Mouse (Mus musculus) kidney, adult 2 months (tissue): Measurements from ENCODE around the gene Otc. TPM values are rescaled to one million over a fixed set of nuclear protein-coding genes. Genes with fewer than 3 reads are reported as not detected.
A peak's percentile ranks its signal among the peaks of the same experiment; 100 is the strongest.

Experiments used
- DNase-seq: peaks from one replicate; pipeline ENCODE4 v3.0.0; 2021
- H3K27ac ChIP-seq: fragments of 200-500 bp; 2 replicates; pipeline ENCODE4 v1.5.1; 2012; ENCODE audit warnings: low read depth, low read length, control low read depth, inconsistent platforms; ENCODE audit not compliant: insufficient read depth
- H3K27me3 ChIP-seq: fragments of 200-500 bp; replicated peaks from 2 replicates; pipeline ENCODE4 v1.6.1; 2012; ENCODE audit warnings: mild to moderate bottlenecking, moderate library complexity, low read length, inconsistent platforms; ENCODE audit not compliant: control insufficient read depth, insufficient read depth
- H3K36me3 ChIP-seq: fragments of 200-500 bp; 2 replicates; pipeline ENCODE4 v1.6.1; 2012; ENCODE audit warnings: mild to moderate bottlenecking, moderate library complexity, low read length, inconsistent platforms; ENCODE audit not compliant: control insufficient read depth, insufficient read depth
- H3K4me1 ChIP-seq: fragments of 200-500 bp; 2 replicates; pipeline ENCODE4 v1.6.1; 2011; ENCODE audit warnings: low read length; ENCODE audit not compliant: control insufficient read depth, insufficient read depth
- H3K4me3 ChIP-seq: fragments of 200-500 bp; 2 replicates; pipeline ENCODE4 v1.5.1; 2011; ENCODE audit warnings: mild to moderate bottlenecking, low read depth, low read length, control low read depth; ENCODE audit not compliant: insufficient read depth
- CTCF ChIP-seq: fragments of 200-500 bp; conservative IDR thresholded peaks from 2 replicates; pipeline ENCODE4 v1.5.1; 2011; ENCODE audit warnings: low read depth, mild to moderate bottlenecking, control low read depth, low read length, moderate library complexity, mixed read lengths; ENCODE audit not compliant: insufficient read depth, insufficient read length
- POLR2A ChIP-seq: fragments of 200-500 bp; IDR thresholded peaks from one replicate; pipeline ENCODE4 v1.6.1; 2011; ENCODE audit warnings: low read depth, low read length, control low read depth
- WGBS: fragments of 180-500 bp; shearing (Covaris S2); methylation state at CpG from one replicate; pipeline ENCODE4 v1.1.7; 2018; 5-methylcytosine and 5-hydroxymethylcytosine counted together
- polyA plus RNA-seq: library from polyadenylated mRNA; depleted of rRNA; stranded (reverse); fragments of >200 nt; gene quantifications from 2 replicates; pipeline ENCODE4 v1.2.3, GENCODE M21; 2012; rRNA removed

Otc gene
- polyA plus RNA-seq, 1 experiment = not detected

DNA sequence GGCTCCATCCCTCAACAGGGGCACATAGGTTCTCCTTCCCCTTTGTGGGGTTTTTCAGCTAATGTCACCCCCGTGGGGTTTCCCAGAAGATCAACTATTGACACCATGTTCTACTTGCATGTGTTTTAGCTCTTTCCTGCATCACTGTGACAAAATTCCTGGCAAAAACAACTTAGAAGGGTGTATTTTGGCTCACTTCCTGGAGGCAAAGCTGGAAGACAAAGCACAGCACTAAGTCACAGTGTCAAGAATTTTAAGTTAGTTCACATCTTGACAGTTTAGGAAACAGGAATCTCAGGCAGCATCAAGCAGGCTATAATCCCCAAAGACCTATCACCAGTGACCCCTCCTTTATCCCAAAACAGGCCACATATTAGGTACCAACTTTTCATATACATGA is 78.1 kb downstream of the Otc start:
- no peaks in the 10 kb centered on the region for H3K36me3 ChIP-seq
- 61% methylated on average over 1 of the region's 1 CpGs for WGBS
- TF ChIP-seq CTCF (no peak), POLR2A (no peak)
- H3K4me1 ChIP-seq = no peaks in the 10 kb centered on the region
- no peaks in the 10 kb centered on the region for H3K27me3 ChIP-seq
- no peak overlapping the region for H3K4me3 ChIP-seq
- no peak overlapping the region for H3K27ac ChIP-seq
- peak; percentile 1 for DNase-seq

DNA sequence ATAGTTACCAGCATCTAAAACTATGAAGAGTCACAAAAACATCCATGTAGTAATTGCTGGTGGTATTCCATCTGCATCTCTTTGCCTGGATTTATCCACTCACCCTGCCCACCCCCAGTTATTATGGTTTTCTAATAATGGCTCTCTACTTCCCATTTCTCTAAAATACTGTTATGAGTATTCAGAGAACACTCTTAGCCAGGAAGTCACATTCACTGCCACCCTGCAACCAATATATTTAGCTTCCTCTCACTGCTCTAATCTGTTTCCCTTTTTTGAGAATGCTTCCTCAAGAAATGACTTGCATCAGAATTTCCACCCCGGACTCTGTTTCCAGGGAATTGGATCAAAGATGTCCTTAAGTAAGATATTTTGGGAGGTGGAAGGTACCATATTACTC is 79.6 kb downstream of the Otc start:
- H3K36me3 ChIP-seq = no peaks in the 10 kb centered on the region
- H3K27ac ChIP-seq = no peak overlapping the region
- no peak overlapping the region for H3K4me3 ChIP-seq
- DNase-seq = no peak
- WGBS = 79% methylated on average over 1 of the region's 1 CpGs
- no peaks in the 10 kb centered on the region for H3K4me1 ChIP-seq
- H3K27me3 ChIP-seq = no peaks in the 10 kb centered on the region
- TF ChIP-seq POLR2A (no peak), CTCF (no peak)

DNA sequence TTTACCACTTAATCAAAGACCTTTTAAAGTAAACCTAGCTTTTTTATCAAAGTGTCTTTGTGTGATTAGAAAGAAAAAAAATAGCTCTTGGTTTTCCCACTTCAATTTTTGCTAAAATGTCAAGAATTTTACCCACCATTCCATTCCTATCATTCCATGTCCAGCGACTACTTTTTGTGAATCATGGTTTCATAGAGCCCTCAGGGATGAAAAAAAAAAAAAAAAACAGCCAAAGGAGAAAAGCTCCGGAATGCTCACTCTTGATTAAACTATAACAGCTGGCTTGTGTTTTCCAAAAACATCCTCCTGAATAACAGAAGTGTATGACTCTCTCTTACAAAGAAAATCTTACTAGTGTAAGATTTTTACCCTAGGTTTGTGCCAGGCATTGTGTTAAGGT is 84.7 kb downstream of the Otc start:
- no peak for DNase-seq
- no peaks in the 10 kb centered on the region for H3K4me1 ChIP-seq
- no peak overlapping the region for H3K4me3 ChIP-seq
- TF ChIP-seq CTCF (no peak), POLR2A (no peak)
- WGBS = 45% methylated on average over 2 of the region's 2 CpGs
- no peaks in the 10 kb centered on the region for H3K27me3 ChIP-seq
- no peaks in the 10 kb centered on the region for H3K36me3 ChIP-seq
- H3K27ac ChIP-seq = no peak overlapping the region

DNA sequence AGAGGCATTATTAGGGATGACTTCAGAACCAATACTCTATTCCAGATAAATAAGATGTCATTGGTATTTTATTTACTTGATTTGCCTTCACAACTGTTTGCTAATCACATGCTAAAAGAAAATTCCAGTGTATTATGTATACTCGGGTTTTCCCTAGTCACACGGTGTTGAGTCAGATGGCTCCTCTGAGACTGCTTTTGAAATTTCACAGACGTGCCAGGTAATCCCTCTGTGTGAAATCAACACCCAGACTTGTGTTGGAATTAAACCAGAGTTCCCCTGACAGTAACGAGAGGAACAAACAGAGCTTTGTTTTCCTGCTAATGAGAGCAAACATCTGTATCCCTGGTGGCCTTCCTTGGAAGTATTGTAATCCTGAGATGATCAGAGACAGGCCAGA is 103.8 kb downstream of the Otc start:
- WGBS = 59% methylated on average over 4 of the region's 4 CpGs
- H3K27me3 ChIP-seq = no peaks in the 10 kb centered on the region
- H3K27ac ChIP-seq = no peak overlapping the region
- no peak for DNase-seq
- no peaks in the 10 kb centered on the region for H3K4me1 ChIP-seq
- TF ChIP-seq CTCF (no peak), POLR2A (no peak)
- no peak overlapping the region for H3K4me3 ChIP-seq
- H3K36me3 ChIP-seq = no peaks in the 10 kb centered on the region

Other genes with a start within 250 kb of the Otc start
- 5.5 and 6.6 TPM in 2 replicates for gene Srpx, start 134.6 kb upstream of the Otc start, polyA plus RNA-seq
- 1.4 and 1.6 TPM in 2 replicates for gene Rpgr, start 35.4 kb upstream of the Otc start, polyA plus RNA-seq
- 81.7 and 86.1 TPM in 2 replicates for gene Tspan7, start 232.9 kb downstream of the Otc start, polyA plus RNA-seq